Comparison of ENCODE assay signal across 10 mouse cellular contexts in genomic region chr19:7558675-7559074, GRCm38 (mm10). TPM values are rescaled to one million over a fixed set of nuclear protein-coding genes. Genes with fewer than 3 reads are reported as not detected.
DNase-seq lines count a peak whose midpoint lies in the region; ATAC-seq and TF ChIP-seq lines count a peak whose summit lies in the region.
"Had no signal": no experiment of that assay in that cellular context is flagged by ENCODE, and none has a peak within 500 bp of the region (broad histone marks: within the 10 kb centered on the region; RNA-seq: fewer than 3 reads in every experiment).

No protein-coding gene starts in this region.

- 67% methylated on average over 4 of the region's 4 CpGs for WGBS in kidney, adult 2 months
- 44% methylated on average over 4 of the region's 4 CpGs for WGBS in limb, embryonic 14.5 days

- ATAC-seq in limb, embryonic 14.5 days (ENCODE audit: low FRiP score, low read depth) = no peak

- no peaks in the 10 kb centered on the region for H3K36me3 ChIP-seq in kidney, adult 2 months (ENCODE audit: control insufficient read depth, insufficient read depth, low read length)
- no peaks in the 10 kb centered on the region for H3K36me3 ChIP-seq in limb, embryonic 14.5 days (ENCODE audit: control insufficient read depth, insufficient read depth, low read length)

- H3K27me3 ChIP-seq in kidney, adult 2 months (replicated peaks; ENCODE audit: control insufficient read depth, insufficient read depth, low read length) = no peaks in the 10 kb centered on the region; the same call in 1 of the 2 replicates
- H3K27me3 ChIP-seq in limb, embryonic 14.5 days (ENCODE audit: control insufficient read depth, insufficient read depth, low read length) = no peaks in the 10 kb centered on the region

- no peaks in the 10 kb centered on the region for H3K9me3 ChIP-seq in limb, embryonic 14.5 days (ENCODE audit: control insufficient read depth, low read length)

- no peak for TF ChIP-seq CTCF in kidney, adult 2 months (conservative IDR thresholded peaks at IDR 0.05; ENCODE audit: insufficient read depth, insufficient read length, low read depth, low read length)

- peak overlapping the region; percentile 86 for H3K4me2 ChIP-seq in limb, embryonic 14.5 days (replicated peaks; ENCODE audit: low read depth, low read length, severe bottlenecking)

- no peak for TF ChIP-seq POLR2A in kidney, adult 2 months (IDR thresholded peaks at IDR 0.05; ENCODE audit: low read depth, low read length)
- TF ChIP-seq POLR2A in limb, embryonic 14.5 days (IDR thresholded peaks at IDR 0.05; ENCODE audit: borderline replicate concordance, extremely low read depth, insufficient read depth, insufficient read length) = no peak

- H3K9ac ChIP-seq in limb, embryonic 14.5 days (ENCODE audit: low read depth, low read length, severe bottlenecking) = no peak overlapping the region

- peaks cover 4% of the 10 kb centered on the region; the same call in 1 of the 2 replicates for H3K4me1 ChIP-seq in kidney, adult 2 months (ENCODE audit: control insufficient read depth, insufficient read depth, low read length)
- H3K4me1 ChIP-seq in limb, embryonic 14.5 days (ENCODE audit: control insufficient read depth, insufficient read depth, low read length) = peaks cover 10% of the 10 kb centered on the region; the same call in 1 of the 2 replicates

- peak overlapping the region; percentile 58; the same call in 1 of the 2 replicates for H3K4me3 ChIP-seq in kidney, adult 2 months (ENCODE audit: insufficient read depth, low read depth, low read length)
- H3K4me3 ChIP-seq in limb, embryonic 14.5 days (replicated peaks; ENCODE audit: low read length) = peak overlapping the region; percentile 42; the same call in 1 of the 2 replicates

- H3K27ac ChIP-seq in kidney, adult 2 months (ENCODE audit: insufficient read depth, low read depth, low read length) = no peak overlapping the region
- H3K27ac ChIP-seq in limb, embryonic 14.5 days (replicated peaks; ENCODE audit: low read depth, low read length) = no peak overlapping the region; the same call in 1 of the 2 replicates

- no peak for DNase-seq in kidney, adult 2 months
- no peak for DNase-seq in kidney, postnatal 4 days
- peak; percentile 52 for DNase-seq in CD4-positive helper T cell, adult 2 months (ENCODE audit: low read depth, low spot score)
- peak; percentile 46 for DNase-seq in adipocyte (ENCODE audit: low spot score)
- DNase-seq in limb, embryonic 14.5 days (ENCODE audit: low spot score) = no peak
- no peak for DNase-seq in layer of hippocampus, postnatal 10 days (ENCODE audit: low spot score in 2 of 2)
- no peak for DNase-seq in cerebellum, adult 9-11 months
- no peak for DNase-seq in right cerebral cortex, postnatal 10 days (ENCODE audit: low spot score in 2 of 2)
- DNase-seq: cerebellum, adult 8-10 months had no signal

RNA-seq across cellular contexts. Expression of gene Pla2g16, which starts 1.4 kb away (rescaled TPM):
- 24.3 and 24.9 TPM in 2 replicates for polyA plus RNA-seq in kidney, adult 2 months (2012; rRNA removed)
- 5.9 and 9.2 TPM in 2 replicates for polyA plus RNA-seq in limb, embryonic 14.5 days (2012; rRNA removed)
- polyA plus RNA-seq in limb, embryonic 14.5 days (2014; fragmentation: Nextera tagmentation; extraction: Ambion mirVana) = 10.7 and 13.3 TPM in 2 replicates
- total RNA-seq in layer of hippocampus, postnatal 10 days (2021) = 10 to 100 TPM; 10.1 to 13.5 TPM

RNA-seq across cellular contexts. Expression of gene Lgals12, which starts 48.3 kb away (rescaled TPM):
- polyA plus RNA-seq in kidney, adult 2 months (2012; rRNA removed) = 5.1 and 5.3 TPM in 2 replicates
- polyA plus RNA-seq in limb, embryonic 14.5 days (2012; rRNA removed) = 1.1 and 1.8 TPM in 2 replicates
- 0.36 and 0.77 TPM in 2 replicates for polyA plus RNA-seq in limb, embryonic 14.5 days (2014; fragmentation: Nextera tagmentation; extraction: Ambion mirVana)
- under 1 TPM; 0.54 to 0.66 TPM for total RNA-seq in layer of hippocampus, postnatal 10 days (2021)

RNA-seq across cellular contexts. Expression of gene Hrasls5, which starts 53.7 kb away (rescaled TPM):
- polyA plus RNA-seq in kidney, adult 2 months (2012; rRNA removed) = 0.42 and 1.4 TPM in 2 replicates
- polyA plus RNA-seq in limb, embryonic 14.5 days (2012; rRNA removed) = not detected in 2 replicates
- polyA plus RNA-seq in limb, embryonic 14.5 days (2014; fragmentation: Nextera tagmentation; extraction: Ambion mirVana) = 0.19 TPM in 1 of 2 replicates, not detected in the other
- not detected for total RNA-seq in layer of hippocampus, postnatal 10 days (2021)
- total RNA-seq: gastrocnemius, adult 8-10 months had no signal

Comparison
In these comparisons a context has a peak if more than half of its experiments do, and no peak if none do; other contexts are left out.
1. DNase-seq: peak in CD4-positive helper T cell, adult 2 months (single experiment) and adipocyte (single experiment); none in kidney, adult 2 months (single experiment), kidney, postnatal 4 days (0 of 2), limb, embryonic 14.5 days (single experiment), layer of hippocampus, postnatal 10 days (0 of 2), cerebellum, adult 9-11 months (single experiment) and right cerebral cortex, postnatal 10 days (0 of 2).